In the genomic region with DNA sequence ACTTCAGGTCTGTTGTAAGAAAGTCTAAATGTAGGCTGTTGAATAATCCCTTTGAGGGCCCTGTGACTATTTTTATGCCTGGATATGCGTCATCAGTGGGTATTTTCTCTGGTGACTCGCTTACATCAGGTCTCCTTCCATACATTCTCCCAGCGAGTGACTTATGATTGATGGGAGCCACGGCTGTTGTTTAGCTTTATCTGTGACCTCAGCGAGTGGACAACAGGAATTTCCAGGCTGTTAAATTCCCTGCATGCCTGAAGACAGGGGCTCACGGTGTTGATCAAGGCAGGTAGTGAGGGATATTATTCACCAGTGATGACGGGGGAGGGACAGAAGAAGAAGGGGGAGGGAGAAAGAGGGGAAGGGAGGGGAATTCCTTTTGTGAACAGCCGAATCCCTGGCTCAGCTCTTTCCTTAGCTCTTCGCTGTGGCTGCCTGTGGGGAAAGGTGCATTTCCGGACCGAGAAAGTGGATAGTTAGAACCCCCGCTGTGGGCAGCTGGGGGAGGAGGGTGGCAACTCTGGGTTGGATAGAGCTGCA, we compare ENCODE assay signal across 8 mouse cellular contexts. TPM values are rescaled to one million over a fixed set of nuclear protein-coding genes. Genes with fewer than 3 reads are reported as not detected.
A peak's percentile ranks its signal among the peaks of the same experiment; 100 is the strongest.
DNase-seq lines count a peak whose midpoint lies in the region; ATAC-seq and TF ChIP-seq lines count a peak whose summit lies in the region.

No protein-coding gene starts in this region.

- no peak for TF ChIP-seq CTCF in CH12.LX (conservative IDR thresholded peaks at IDR 0.05 in 1 of 2, IDR thresholded peaks at IDR 0.05 in 1 of 2; ENCODE audit: low read depth in 2 of 2, low read length in 2 of 2)

- peak overlapping the region; percentile 21; the same call in 1 of the 2 replicates for H3K9ac ChIP-seq in CH12.LX (ENCODE audit: insufficient read depth, low read depth)
- H3K9ac ChIP-seq in heart, embryonic 15.5 days = peak overlapping the region; percentile 37
- no peak overlapping the region for H3K9ac ChIP-seq in midbrain, embryonic 12.5 days (replicated peaks)

- TF ChIP-seq POLR2A in CH12.LX (IDR thresholded peaks at IDR 0.05; ENCODE audit: low read depth, low read length) = no peak

- DNase-seq in 3134 (ENCODE audit: extremely low read depth, insufficient read length, low spot score) (peak; percentile 65), CH12.LX (ENCODE audit: extremely low read depth) (peak; percentile 49)
- peak; percentile 64 for DNase-seq in embryo, embryonic 10.5 days (ENCODE audit: low spot score)
- DNase-seq in kidney, postnatal 10 days = peak; percentile 27
- peak; percentile 30 for DNase-seq in yolk sac, embryonic 10.5 days (ENCODE audit: low spot score)
- DNase-seq in urinary bladder, postnatal 36 days (ENCODE audit: low spot score in 2 of 2) = no peak

- H3K4me1 ChIP-seq in CH12.LX (ENCODE audit: control insufficient read depth in 1 of 2, insufficient read depth in 2 of 2) = peaks cover 7 to 42% of the 10 kb centered on the region in 2 experiments; a peak in 3 of 4 replicates
- H3K4me1 ChIP-seq in heart, embryonic 15.5 days (replicated peaks) = peaks cover 34% of the 10 kb centered on the region
- H3K4me1 ChIP-seq in midbrain, embryonic 12.5 days = peaks cover 21% of the 10 kb centered on the region

- in situ Hi-C loops in CH12.LX (cut with MboI; ENCODE audit: low pct_ligation_motif_present, low pct_unique_long_range_greater_than_20kb, low sequenced_read_pairs) = no loop called here

- WGBS in heart, embryonic 15.5 days = 3% methylated on average over 12 of the region's 12 CpGs
- 8% methylated on average over 12 of the region's 12 CpGs for WGBS in midbrain, embryonic 12.5 days

- no peaks in the 10 kb centered on the region for H3K79me2 ChIP-seq in CH12.LX (replicated peaks; ENCODE audit: control insufficient read depth, extremely low read depth, insufficient read depth, poor library complexity, severe bottlenecking)

- peak overlapping the region; percentile 37 to 45 (median 38) for H3K4me3 ChIP-seq in CH12.LX (replicated peaks in 1 of 3; ENCODE audit: low read depth in 2 of 3, low read length in 2 of 3, poor library complexity in 1 of 3)
- H3K4me3 ChIP-seq in heart, embryonic 15.5 days = peak overlapping the region; percentile 49
- H3K4me3 ChIP-seq in midbrain, embryonic 12.5 days = no peak overlapping the region

- ATAC-seq in heart, embryonic 15.5 days (replicated peaks; ENCODE audit: insufficient number of reproducible peaks, insufficient read depth, low FRiP score, low read depth) = peak; percentile 83
- ATAC-seq in midbrain, embryonic 12.5 days (ENCODE audit: low FRiP score, low read depth) = no peak

- H3K4me2 ChIP-seq in CH12.LX (ENCODE audit: insufficient read depth, low read depth, poor library complexity, severe bottlenecking) = peak overlapping the region; percentile 93
- peak overlapping the region; percentile 64 for H3K4me2 ChIP-seq in heart, embryonic 15.5 days
- peak overlapping the region; percentile 34 for H3K4me2 ChIP-seq in midbrain, embryonic 12.5 days (replicated peaks)

- H3K36me3 ChIP-seq in CH12.LX (replicated peaks in 1 of 2; ENCODE audit: control insufficient read depth in 1 of 2, insufficient read depth in 1 of 2, low read length in 1 of 2) = no peaks in the 10 kb centered on the region
- H3K36me3 ChIP-seq in heart, embryonic 15.5 days = no peaks in the 10 kb centered on the region
- no peaks in the 10 kb centered on the region for H3K36me3 ChIP-seq in midbrain, embryonic 12.5 days

- no peak for TF ChIP-seq EP300 in CH12.LX (IDR thresholded peaks at IDR 0.05; ENCODE audit: low read length)

- dilution Hi-C loops in CH12.LX (cut with MboI; ENCODE audit: extremely low pct_ligation_motif_present, extremely low pct_unique_long_range_greater_than_20kb, low sequenced_read_pairs) = no loop called here

- H3K9me3 ChIP-seq in CH12.LX (replicated peaks; ENCODE audit: low read length) = no peaks in the 10 kb centered on the region
- H3K9me3 ChIP-seq in heart, embryonic 15.5 days (replicated peaks) = no peaks in the 10 kb centered on the region
- no peaks in the 10 kb centered on the region for H3K9me3 ChIP-seq in midbrain, embryonic 12.5 days

- no peaks in the 10 kb centered on the region for H3K27me3 ChIP-seq in CH12.LX (replicated peaks)
- H3K27me3 ChIP-seq in heart, embryonic 15.5 days = no peaks in the 10 kb centered on the region
- no peaks in the 10 kb centered on the region for H3K27me3 ChIP-seq in midbrain, embryonic 12.5 days

- peak overlapping the region; percentile 65 for H3K27ac ChIP-seq in CH12.LX (ENCODE audit: insufficient read depth, low read depth)
- H3K27ac ChIP-seq in heart, embryonic 15.5 days = peak overlapping the region; percentile 82
- H3K27ac ChIP-seq in midbrain, embryonic 12.5 days (replicated peaks) = no peak overlapping the region; the same call in 1 of the 2 replicates

- no peak for TF ChIP-seq RAD21 in CH12.LX (IDR thresholded peaks at IDR 0.05; ENCODE audit: low read depth, low read length)

TF ChIP-seq in CH12.LX, 34 proteins besides CTCF, POLR2A, EP300 and RAD21:
- no peak for TF ChIP-seq MYC (IDR thresholded peaks at IDR 0.05; ENCODE audit: low read depth, low read length)
- TF ChIP-seq MAZ (IDR thresholded peaks at IDR 0.05; ENCODE audit: low read depth, low read length) = 0 out of 2 replicates have a peak, but pooled peaks have one; percentile 43
- TF ChIP-seq MEF2A (IDR thresholded peaks at IDR 0.05; ENCODE audit: borderline replicate concordance, low read depth, low read length) = peak; percentile 97
- no peak for TF ChIP-seq CHD1 (IDR thresholded peaks at IDR 0.05; ENCODE audit: low read depth, low read length)
- TF ChIP-seq ETS1 (conservative IDR thresholded peaks at IDR 0.05; ENCODE audit: low read depth, low read length) = peak; percentile 95
- TF ChIP-seq IRF4 (IDR thresholded peaks at IDR 0.05; ENCODE audit: low read depth, low read length) = peak; percentile 6; the same call in 1 of the 2 replicates
- no peak for TF ChIP-seq ELF1 (IDR thresholded peaks at IDR 0.05; ENCODE audit: low read depth, low read length)
- 0 out of 2 replicates have a peak, but pooled peaks have one; percentile 3 for TF ChIP-seq TCF12 (IDR thresholded peaks at IDR 0.05; ENCODE audit: low read depth, low read length)
- peak; percentile 69 for TF ChIP-seq BHLHE40 (IDR thresholded peaks at IDR 0.05; ENCODE audit: low read depth, low read length)

RNA-seq across cellular contexts. Expression of a gene that starts 52.0 kb away (rescaled TPM):
- 1.8 and 2.7 TPM in 2 replicates for total RNA-seq in CH12.LX (2012; rRNA removed)
- total RNA-seq in CH12.LX (2014; rRNA removed) = 0.59 and 0.77 TPM in 2 replicates
- polyA plus RNA-seq in CH12.LX (2012; ENCODE audit: insufficient read length, low read depth) = 1.1 and 1.4 TPM in 2 replicates
- polyA plus RNA-seq in heart, embryonic 15.5 days (2015; fragmentation: Nextera tagmentation; extraction: Ambion mirVana) = 4.8 and 5.4 TPM in 2 replicates
- polyA plus RNA-seq in midbrain, embryonic 12.5 days (2016; fragmentation: Nextera tagmentation; extraction: Ambion mirVana) = 5.9 and 6.5 TPM in 2 replicates

Comparison
In these comparisons a context has a peak if more than half of its experiments do, and no peak if none do; other contexts are left out.
1. DNase-seq: peak in 3134 (single experiment), CH12.LX (single experiment), embryo, embryonic 10.5 days (single experiment), kidney, postnatal 10 days (single experiment) and yolk sac, embryonic 10.5 days (single experiment); none in urinary bladder, postnatal 36 days (0 of 2).
2. H3K4me2 ChIP-seq: peak in every context shown above with its lines; median percentile 93 in CH12.LX; 64 in heart, embryonic 15.5 days; 34 in midbrain, embryonic 12.5 days.